Mouse (Mus musculus) olfactory bulb, adult 2 months (tissue): Measurements from ENCODE around the gene Adcyap1r1.

ENCODE experiments used
- CTCF ChIP-seq: fragments of 200-500 bp; IDR thresholded peaks from 2 replicates; pipeline ENCODE4 v1.5.1; 2012; ENCODE audit warnings: low read depth, mild to moderate bottlenecking, low read length, moderate library complexity; ENCODE audit not compliant: insufficient read depth
- POLR2A ChIP-seq: fragments of 200-500 bp; IDR thresholded peaks from 2 replicates; pipeline ENCODE4 v1.6.1; 2012; ENCODE audit warnings: mild to moderate bottlenecking, low read depth, low read length, moderate library complexity; ENCODE audit not compliant: insufficient read depth

DNA sequence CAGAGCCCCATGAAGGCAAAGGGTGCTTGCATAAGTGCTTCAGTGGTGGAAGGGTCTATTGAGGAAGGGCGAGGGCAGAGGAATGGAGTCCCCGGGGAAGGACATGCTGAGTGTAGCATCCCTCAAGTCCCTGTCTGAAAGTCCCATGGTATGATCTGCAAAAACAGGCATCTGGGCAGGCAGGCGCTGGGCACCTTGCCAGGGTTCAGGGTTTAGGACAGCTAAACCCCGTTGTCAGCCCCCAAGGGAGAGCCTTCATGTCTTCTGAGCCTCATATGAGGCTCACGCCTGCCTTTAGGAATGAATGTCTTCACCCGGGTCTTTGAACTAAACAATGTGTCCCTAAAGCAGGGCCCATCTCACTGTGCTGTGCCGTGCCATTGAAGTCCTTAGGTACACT, 12.2 kb downstream of the Adcyap1r1 start:
- TF ChIP-seq CTCF (no peak), POLR2A (no peak)
